Mouse (Mus musculus) adrenal gland, postnatal 25 days (tissue): ENCODE results near the gene Hao2. TPM values are rescaled to one million over a fixed set of nuclear protein-coding genes. Genes with fewer than 3 reads are reported as not detected.
A peak's percentile ranks its signal among the peaks of the same experiment; 100 is the strongest.

ENCODE experiments used
- DNase-seq: peaks from one replicate; pipeline ENCODE4 v3.0.0; 2021; ENCODE audit warnings: mixed read lengths
- long read RNA-seq: library from polyadenylated mRNA; stranded (forward); transcript quantifications from one replicate; pipeline ENCODE4 v2.0.0, GENCODE M21; 2021
- total RNA-seq: library from RNA; stranded (reverse); gene quantifications from 2 replicates; pipeline ENCODE4 v1.2.3, GENCODE M21; 2021

The Hao2 gene
- 223 and 290 TPM in 2 replicates for total RNA-seq
- long read RNA-seq, transcript Hao2-201 (9 exons, 2,049 nt): major isoform, 175 of 690 reads
- long read RNA-seq, partial matches to known transcripts: 477 of 690 reads
- long read RNA-seq, other reads (novel, unspliced or antisense): 38 of 690 reads

GRCm38 (mm10) chr3:98893057-98893772 is at the start of gene Hao2:
Gene Hao2 (minus strand): TSS chr3:98893239.
- DNase-seq: no peak

GRCm38 (mm10) chr3:98941601-98942000 is 48.6 kb upstream of the Hao2 start:
- DNase-seq: no peak

- DNase-seq: no peak
Observed at GRCm38 (mm10) chr3:98941066-98941551, 48.1 kb upstream of the Hao2 start.

GRCm38 (mm10) chr3:98940225-98940624 is 47.2 kb upstream of the Hao2 start:
- no peak for DNase-seq

- no peak for DNase-seq
Observed at GRCm38 (mm10) chr3:98936446-98936845, 43.4 kb upstream of the Hao2 start.

- DNase-seq: no peak
Observed at GRCm38 (mm10) chr3:98934601-98935000, 41.6 kb upstream of the Hao2 start.

- DNase-seq: no peak
Observed at GRCm38 (mm10) chr3:98934041-98934440, 41.0 kb upstream of the Hao2 start.

GRCm38 (mm10) chr3:98932421-98932820 is 39.4 kb upstream of the Hao2 start:
- no peak for DNase-seq

- DNase-seq: peak; percentile 34
Observed at GRCm38 (mm10) chr3:98931836-98932235, 38.8 kb upstream of the Hao2 start.

- no peak for DNase-seq
Observed at GRCm38 (mm10) chr3:98920417-98920816, 27.4 kb upstream of the Hao2 start.

GRCm38 (mm10) chr3:98917260-98917659 is 24.2 kb upstream of the Hao2 start:
- no peak for DNase-seq

- DNase-seq: no peak
Observed at GRCm38 (mm10) chr3:98916856-98917255, 23.8 kb upstream of the Hao2 start.

- peak; percentile 82 for DNase-seq
Observed at GRCm38 (mm10) chr3:98915659-98916058, 22.6 kb upstream of the Hao2 start.

GRCm38 (mm10) chr3:98913591-98913990 is 20.6 kb upstream of the Hao2 start:
- no peak for DNase-seq

GRCm38 (mm10) chr3:98897606-98898005 is 4.6 kb upstream of the Hao2 start:
- no peak for DNase-seq

GRCm38 (mm10) chr3:98895071-98895601 is 2.1 kb upstream of the Hao2 start:
- peak; percentile 13 for DNase-seq

GRCm38 (mm10) chr3:98890430-98890829 is 2.6 kb downstream of the Hao2 start:
- no peak for DNase-seq

- no peak for DNase-seq
Observed at GRCm38 (mm10) chr3:98888206-98888605, 4.8 kb downstream of the Hao2 start.

GRCm38 (mm10) chr3:98880831-98881230 is 12.2 kb downstream of the Hao2 start:
- no peak for DNase-seq

GRCm38 (mm10) chr3:98880216-98880615 is 12.8 kb downstream of the Hao2 start:
- no peak for DNase-seq

GRCm38 (mm10) chr3:98868219-98868618 is 24.8 kb downstream of the Hao2 start:
- no peak for DNase-seq

GRCm38 (mm10) chr3:98862800-98863199 is 30.2 kb downstream of the Hao2 start:
- no peak for DNase-seq

- no peak for DNase-seq
Observed at GRCm38 (mm10) chr3:98859576-98859975, 33.5 kb downstream of the Hao2 start, which contains the start of gene Hsd3b1. Gene Hsd3b1 (minus strand): TSS chr3:98859794.

- DNase-seq: no peak
Observed at GRCm38 (mm10) chr3:98858051-98858450, 35.0 kb downstream of the Hao2 start.
